Mouse (Mus musculus) lung, postnatal 0 days (tissue): ENCODE measurements at regions not wholly inside any gene's neighbourhood (a gene's known extent, or its start where the extent isn't known, plus 50 kb on each side); places are given as distances from the start of the nearest gene placed in this dataset.

Experiments used
- ATAC-seq: fragments of 200-750 bp; cut with Nextera tagmentation; 2 replicates; pipeline ENCODE4 v1.8.0; 2017; ENCODE audit warnings: moderate library complexity
- DNase-seq: peaks from one replicate; pipeline ENCODE4 v3.0.0-alpha.2; 2016; ENCODE audit warnings: low spot score
- H3K27ac ChIP-seq: fragments of 300-500 bp; sonication (generic); 2 replicates; pipeline ENCODE4 v1.5.1; 2014; ENCODE audit warnings: antibody characterized with exemption, mild to moderate bottlenecking, low read length, mixed read lengths
- H3K27me3 ChIP-seq: fragments of 300-500 bp; sonication (generic); replicated peaks from 2 replicates; pipeline ENCODE4 v1.6.1; 2014; ENCODE audit warnings: low read length, mixed read lengths; ENCODE audit not compliant: insufficient read depth
- H3K36me3 ChIP-seq: fragments of 300-500 bp; sonication (generic); 2 replicates; pipeline ENCODE4 v1.6.1; 2014; ENCODE audit warnings: low read length, mixed read lengths; ENCODE audit not compliant: insufficient read depth
- H3K4me1 ChIP-seq: fragments of 300-500 bp; sonication (generic); 2 replicates; pipeline ENCODE4 v1.6.1; 2014; ENCODE audit warnings: antibody characterized with exemption, low read depth, low read length, mixed read lengths; ENCODE audit not compliant: insufficient read depth
- H3K4me2 ChIP-seq: fragments of 300-500 bp; sonication (generic); replicated peaks from 2 replicates; pipeline ENCODE4 v1.6.1; 2014; ENCODE audit warnings: low read depth, mild to moderate bottlenecking, low read length, moderate library complexity, mixed read lengths
- H3K4me3 ChIP-seq: fragments of 300-500 bp; sonication (generic); 2 replicates; pipeline ENCODE4 v1.5.1; 2014; ENCODE audit warnings: low read depth, low read length
- H3K9ac ChIP-seq: fragments of 300-500 bp; sonication (generic); replicated peaks from 2 replicates; pipeline ENCODE4 v1.6.1; 2014; ENCODE audit warnings: low read depth, mild to moderate bottlenecking
- H3K9me3 ChIP-seq: fragments of 300-500 bp; sonication (generic); 2 replicates; pipeline ENCODE4 v1.6.1; 2016; ENCODE audit warnings: low read length, mixed read lengths
- CTCF ChIP-seq: IDR thresholded peaks from 2 replicates; pipeline ENCODE4 v1.5.1; 2016; ENCODE audit warnings: antibody characterized with exemption, mild to moderate bottlenecking
- EP300 ChIP-seq: IDR thresholded peaks from 2 replicates; pipeline ENCODE4 v1.6.1; 2016; ENCODE audit warnings: antibody characterized with exemption, mild to moderate bottlenecking, control low read depth
- WGBS: fragments of 180-500 bp; shearing (Covaris S2); extraction: QIAGEN DNeasy Blood & Tissue Kit; methylation state at CpG from one replicate; pipeline ENCODE4 v1.1.7; 2014; 5-methylcytosine and 5-hydroxymethylcytosine counted together

DNA sequence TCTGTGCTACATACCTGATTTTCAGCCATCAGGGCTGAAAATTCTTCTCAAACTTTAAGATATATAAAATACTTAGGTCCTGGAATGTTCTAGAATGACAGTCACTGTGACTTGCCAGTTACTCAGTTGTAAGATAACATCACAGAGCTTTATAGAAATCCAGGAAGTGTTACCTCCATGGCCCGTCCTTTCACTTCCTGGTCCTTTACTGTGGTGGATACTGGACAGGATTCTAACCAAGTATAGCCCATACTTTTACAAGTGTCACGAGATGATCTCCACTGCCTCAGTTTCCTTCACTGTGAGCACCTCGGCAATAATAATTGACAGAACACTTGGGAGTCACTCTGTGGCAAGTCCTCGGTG is 271.3 kb downstream of the Maf start:
- Histone ChIP-seq H3K9me3 (no peaks in the 10 kb centered on the region), H3K4me3 (no peak overlapping the region), H3K4me2 (no peak overlapping the region), H3K27me3 (no peaks in the 10 kb centered on the region), H3K9ac (no peak overlapping the region), H3K36me3 (no peaks in the 10 kb centered on the region), H3K27ac (no peak overlapping the region), H3K4me1 (no peaks in the 10 kb centered on the region)
- no peak for TF ChIP-seq CTCF
- TF ChIP-seq EP300: no peak
- ATAC-seq: no peak
- 84% methylated on average over 4 of the region's 4 CpGs for WGBS
- DNase-seq: no peak

- WGBS: 95% methylated on average over 5 of the region's 5 CpGs
These were observed 271.8 kb downstream of the Maf start for GRCm38 (mm10) chr8:115435720-115436355.

GRCm38 (mm10) chr8:115432396-115433040 is 275.1 kb downstream of the Maf start:
- H3K4me3 ChIP-seq: no peak overlapping the region
- ATAC-seq: no peak
- no peak for DNase-seq
- H3K4me1 ChIP-seq: no peaks in the 10 kb centered on the region
- H3K9me3 ChIP-seq: no peaks in the 10 kb centered on the region
- no peak overlapping the region for H3K27ac ChIP-seq
- WGBS: 66% methylated on average over 5 of the region's 5 CpGs
- no peak overlapping the region for H3K9ac ChIP-seq
- no peaks in the 10 kb centered on the region for H3K36me3 ChIP-seq
- H3K4me2 ChIP-seq: no peak overlapping the region
- TF ChIP-seq CTCF (no peak), EP300 (no peak)
- H3K27me3 ChIP-seq: no peaks in the 10 kb centered on the region

More at GRCm38 (mm10) chr8:115435720-115436355, 271.8 kb downstream of the Maf start:
- ATAC-seq (no peak), DNase-seq (no peak)
- Histone ChIP-seq H3K4me3 (no peak overlapping the region), H3K4me2 (no peak overlapping the region), H3K9ac (no peak overlapping the region), H3K4me1 (no peaks in the 10 kb centered on the region), H3K27me3 (no peaks in the 10 kb centered on the region), H3K27ac (no peak overlapping the region), H3K9me3 (no peaks in the 10 kb centered on the region), H3K36me3 (no peaks in the 10 kb centered on the region)
- TF ChIP-seq CTCF (no peak), EP300 (no peak)

DNA sequence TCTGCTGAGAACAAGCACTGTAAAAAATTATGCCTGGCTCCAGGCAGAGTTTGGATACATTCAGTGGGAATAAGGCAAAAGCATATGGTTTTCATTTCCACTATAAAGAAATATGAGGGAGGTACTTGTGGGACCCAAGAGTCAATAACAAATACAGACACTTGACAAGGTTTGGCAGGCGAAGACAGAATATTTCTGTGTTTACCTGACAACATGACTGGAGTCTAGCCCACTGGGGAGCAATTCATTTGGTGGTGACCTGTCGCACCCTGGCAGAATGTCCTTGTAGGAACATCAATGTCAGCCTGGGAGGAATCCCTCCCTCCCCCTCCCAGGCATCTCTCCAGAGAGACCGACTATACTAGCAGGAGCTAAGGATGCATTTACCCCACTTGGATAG is 276.8 kb downstream of the Maf start:
- H3K27me3 ChIP-seq: no peaks in the 10 kb centered on the region
- H3K4me3 ChIP-seq: no peak overlapping the region
- H3K4me2 ChIP-seq: no peak overlapping the region
- H3K4me1 ChIP-seq: no peaks in the 10 kb centered on the region
- H3K9me3 ChIP-seq: no peaks in the 10 kb centered on the region
- 52% methylated on average over 3 of the region's 3 CpGs for WGBS
- H3K36me3 ChIP-seq: no peaks in the 10 kb centered on the region
- ATAC-seq (no peak), DNase-seq (no peak)
- TF ChIP-seq EP300: no peak
- TF ChIP-seq CTCF: no peak
- H3K27ac ChIP-seq: no peak overlapping the region
- H3K9ac ChIP-seq: no peak overlapping the region

DNA sequence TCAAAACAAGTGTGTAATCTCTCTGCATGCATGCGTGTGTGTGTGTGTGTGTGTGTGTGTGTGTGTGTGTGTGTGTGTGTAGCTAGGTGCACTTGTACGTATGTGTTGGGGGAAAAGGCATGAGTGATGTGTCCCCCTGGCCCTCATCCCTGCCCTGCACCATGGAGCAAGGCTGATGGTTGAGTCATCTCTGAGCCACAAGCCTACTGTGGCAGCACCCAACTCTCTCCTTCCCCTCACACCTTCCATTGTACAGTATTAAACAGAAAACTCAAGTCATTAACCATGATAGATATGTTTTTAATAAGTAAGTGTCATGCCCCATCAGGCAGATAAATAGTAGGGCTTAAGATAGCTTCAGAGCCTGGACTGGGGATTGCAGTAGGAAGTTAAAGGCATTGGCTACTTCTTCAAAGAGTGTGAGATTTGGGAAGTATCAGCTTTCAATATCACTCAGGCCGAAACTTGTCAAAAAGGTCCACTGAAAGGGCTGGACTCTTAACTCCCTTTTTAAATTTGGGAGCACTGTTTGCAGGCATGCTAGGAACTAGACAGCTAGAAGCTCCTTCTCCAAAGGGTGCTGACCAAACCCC is 278.2 kb downstream of the Maf start:
- no peak for ATAC-seq
- no peaks in the 10 kb centered on the region for H3K9me3 ChIP-seq

GRCm38 (mm10) chr8:115428528-115429290 is 278.9 kb downstream of the Maf start:
- TF ChIP-seq CTCF (no peak), EP300 (no peak)
- no peak for ATAC-seq
- H3K27ac ChIP-seq: no peak overlapping the region
- H3K27me3 ChIP-seq: no peaks in the 10 kb centered on the region
- DNase-seq: no peak
- no peaks in the 10 kb centered on the region for H3K4me1 ChIP-seq
- H3K4me3 ChIP-seq: no peak overlapping the region
- no peaks in the 10 kb centered on the region for H3K36me3 ChIP-seq
- no peak overlapping the region for H3K9ac ChIP-seq
- no peak overlapping the region for H3K4me2 ChIP-seq
- H3K9me3 ChIP-seq: no peaks in the 10 kb centered on the region
- 83% methylated on average over 15 of the region's 15 CpGs for WGBS

More for the DNA sequence above, 278.2 kb downstream of the Maf start:
- no peak overlapping the region for H3K4me2 ChIP-seq
- no peak overlapping the region for H3K27ac ChIP-seq
- H3K27me3 ChIP-seq: no peaks in the 10 kb centered on the region
- 87% methylated on average over 3 of the region's 3 CpGs for WGBS
- TF ChIP-seq EP300: no peak
- no peak for TF ChIP-seq CTCF
- DNase-seq: no peak
- no peak overlapping the region for H3K9ac ChIP-seq
- no peaks in the 10 kb centered on the region for H3K36me3 ChIP-seq
- no peaks in the 10 kb centered on the region for H3K4me1 ChIP-seq
- H3K4me3 ChIP-seq: no peak overlapping the region
